Mouse (Mus musculus) G1E (cell line): ENCODE data around the gene Rps19bp1.

Experiments
- CTCF ChIP-seq: IDR thresholded peaks from 2 replicates; pipeline ENCODE4 v1.5.1; 2012; ENCODE audit warnings: low read depth, low read length, inconsistent platforms, mixed read lengths
- GATA1 ChIP-seq: IDR thresholded peaks from 2 replicates; pipeline ENCODE4 v1.6.1; 2012; ENCODE audit warnings: borderline replicate concordance, low read length, inconsistent platforms, mixed read lengths
- GATA2 ChIP-seq: IDR thresholded peaks from 2 replicates; pipeline ENCODE4 v1.6.1; 2012; ENCODE audit warnings: low read depth, low read length, inconsistent platforms, borderline replicate concordance
- TAL1 ChIP-seq: conservative IDR thresholded peaks from 2 replicates; pipeline ENCODE4 v1.6.1; 2012; ENCODE audit warnings: low read depth, low read length, inconsistent platforms, mixed read lengths

DNA sequence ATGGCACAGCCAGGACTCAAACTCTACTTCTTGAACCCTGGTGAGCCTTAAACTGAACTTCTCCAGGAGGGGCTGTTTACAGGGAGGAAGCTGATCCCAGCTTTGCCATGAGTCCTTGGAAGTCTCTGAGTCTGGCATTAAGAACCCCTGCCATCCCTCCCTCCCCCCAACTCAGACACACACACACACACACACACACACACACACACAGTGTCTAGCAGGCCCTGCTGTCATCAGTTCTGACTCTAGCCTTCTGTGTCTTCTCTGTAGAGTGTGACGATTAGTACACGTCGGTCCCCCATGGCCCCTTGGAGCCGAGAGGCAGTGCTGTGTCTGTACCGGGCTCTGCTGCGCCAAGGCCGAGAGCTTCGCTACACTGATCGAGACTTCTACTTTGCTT, 28.6 kb downstream of the Rps19bp1 start, which contains the start of gene AC140267.1:
- no peak for TF ChIP-seq CTCF
- TF ChIP-seq TAL1 = no peak
- TF ChIP-seq GATA1 = no peak
- TF ChIP-seq GATA2 = no peak
